Mouse (Mus musculus) heart, embryonic 15.5 days (tissue): ENCODE measurements around the gene Arvcf. TPM values are rescaled to one million over a fixed set of nuclear protein-coding genes. Genes with fewer than 3 reads are reported as not detected.

ENCODE experiments used
- ATAC-seq: fragments of 200-750 bp; cut with Nextera tagmentation; replicated peaks from 2 replicates; pipeline ENCODE4 v1.8.0; 2017; ENCODE audit warnings: low read depth, moderate TSS enrichment; ENCODE audit not compliant: insufficient number of reproducible peaks, insufficient read depth, low FRiP score
- H3K27ac ChIP-seq: fragments of 300-500 bp; sonication (generic); 2 replicates; pipeline ENCODE4 v1.5.1; 2015; ENCODE audit warnings: mild to moderate bottlenecking, inconsistent platforms
- H3K27me3 ChIP-seq: fragments of 300-500 bp; sonication (generic); 2 replicates; pipeline ENCODE4 v1.6.1; 2015; ENCODE audit warnings: inconsistent platforms
- H3K36me3 ChIP-seq: fragments of 300-500 bp; sonication (generic); 2 replicates; pipeline ENCODE4 v1.6.1; 2015; ENCODE audit warnings: mild to moderate bottlenecking, inconsistent platforms
- H3K4me1 ChIP-seq: fragments of 300-500 bp; sonication (generic); replicated peaks from 2 replicates; pipeline ENCODE4 v1.6.1; 2015; ENCODE audit warnings: inconsistent platforms
- H3K4me2 ChIP-seq: fragments of 300-500 bp; sonication (generic); 2 replicates; pipeline ENCODE4 v1.6.1; 2015; ENCODE audit warnings: inconsistent platforms, mild to moderate bottlenecking, moderate library complexity
- H3K4me3 ChIP-seq: fragments of 300-500 bp; sonication (generic); 2 replicates; pipeline ENCODE4 v1.5.1; 2015; ENCODE audit warnings: mild to moderate bottlenecking, inconsistent platforms
- H3K9ac ChIP-seq: fragments of 300-500 bp; sonication (generic); 2 replicates; pipeline ENCODE4 v1.6.1; 2015; ENCODE audit warnings: mild to moderate bottlenecking, inconsistent platforms
- H3K9me3 ChIP-seq: fragments of 300-500 bp; sonication (generic); replicated peaks from 2 replicates; pipeline ENCODE4 v1.6.1; 2016; ENCODE audit warnings: inconsistent platforms
- WGBS: fragments of 180-500 bp; shearing (Covaris S2); methylation state at CpG from one replicate; pipeline ENCODE4 v1.1.7; 2015; ENCODE audit warnings: mixed read lengths; 5-methylcytosine and 5-hydroxymethylcytosine counted together
- polyA plus RNA-seq: library from polyadenylated mRNA; unstranded; fragments of >200 nt; fragmentation: Nextera tagmentation; extraction: Ambion mirVana; gene quantifications from 2 replicates; pipeline ENCODE4 v1.2.1, GENCODE M21; 2015

The Arvcf gene
- polyA plus RNA-seq, 1 experiment from 2014 or later = 28.4 TPM

DNA sequence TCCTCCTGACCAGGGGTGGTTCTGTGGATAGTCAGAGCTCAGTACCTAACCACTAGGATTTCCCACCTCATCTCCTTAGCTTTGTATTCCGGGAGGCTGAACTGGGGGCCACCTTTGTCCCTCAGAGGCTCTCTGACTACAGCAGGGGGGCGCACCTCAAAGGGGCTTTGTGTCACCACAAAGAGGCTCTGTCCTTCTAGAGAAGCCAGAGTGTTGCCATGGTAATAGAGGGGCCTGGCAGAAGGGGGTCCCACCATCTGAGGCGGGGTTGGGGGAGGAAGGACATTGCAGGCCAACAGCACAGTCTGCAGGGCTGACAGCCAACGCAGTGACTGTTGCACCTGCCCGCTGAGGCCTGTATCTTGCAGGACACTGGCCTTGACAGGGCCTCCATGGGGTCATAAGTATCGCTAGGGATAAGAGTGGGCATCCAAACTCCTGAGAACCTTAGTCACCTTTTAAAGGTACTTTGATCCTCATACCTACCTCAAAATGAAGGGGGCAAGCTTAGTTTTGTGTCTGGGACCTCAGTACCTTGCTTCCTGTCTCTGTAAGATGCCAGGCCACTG lies 32.6 kb downstream of the Arvcf start:
- no peaks in the 10 kb centered on the region for H3K9me3 ChIP-seq
- no peak for ATAC-seq
- H3K4me2 ChIP-seq = no peak overlapping the region
- peaks cover 45% of the 10 kb centered on the region for H3K4me1 ChIP-seq
- H3K4me3 ChIP-seq = no peak overlapping the region
- H3K27me3 ChIP-seq = no peaks in the 10 kb centered on the region
- H3K36me3 ChIP-seq = no peaks in the 10 kb centered on the region
- no peak overlapping the region for H3K9ac ChIP-seq
- no peak overlapping the region for H3K27ac ChIP-seq
- WGBS = 59% methylated on average over 6 of the region's 6 CpGs

DNA sequence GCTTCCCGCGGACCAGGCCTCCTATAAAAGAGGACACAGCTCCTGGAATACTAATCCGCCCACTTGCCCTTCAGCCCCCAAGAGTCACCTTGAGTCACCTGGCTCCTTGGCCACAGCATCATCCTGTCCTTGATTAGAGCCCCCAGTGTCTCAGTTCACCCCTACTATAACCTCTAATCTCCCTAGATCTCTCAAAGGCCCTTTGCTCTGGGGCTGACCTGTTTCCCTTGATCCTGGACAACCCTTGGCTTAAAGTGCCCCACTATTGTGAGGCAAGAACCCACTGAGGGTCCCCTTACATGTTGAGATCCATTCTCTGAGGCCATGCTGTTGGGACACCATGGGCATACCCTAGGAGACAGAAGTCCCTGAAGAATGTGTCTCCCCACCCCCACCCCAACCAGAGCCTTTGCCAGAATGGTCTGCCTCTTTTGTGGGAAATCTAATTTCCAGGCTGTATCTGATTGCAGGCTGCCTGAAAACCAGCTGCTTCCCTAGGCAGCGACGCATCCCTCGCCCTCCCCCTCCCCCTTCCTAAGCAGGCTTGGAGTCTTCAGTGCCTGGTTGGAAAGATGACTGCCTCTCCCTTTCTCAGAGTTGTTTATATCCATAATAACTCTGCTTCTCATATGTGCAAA lies 33.8 kb downstream of the Arvcf start:
- H3K4me2 ChIP-seq = no peak overlapping the region
- H3K9me3 ChIP-seq = no peaks in the 10 kb centered on the region
- H3K36me3 ChIP-seq = no peaks in the 10 kb centered on the region
- no peak overlapping the region for H3K27ac ChIP-seq
- H3K4me3 ChIP-seq = no peak overlapping the region
- WGBS = 61% methylated on average over 6 of the region's 6 CpGs
- no peaks in the 10 kb centered on the region for H3K27me3 ChIP-seq
- H3K4me1 ChIP-seq = peaks cover 44% of the 10 kb centered on the region
- ATAC-seq = no peak
- H3K9ac ChIP-seq = no peak overlapping the region

DNA sequence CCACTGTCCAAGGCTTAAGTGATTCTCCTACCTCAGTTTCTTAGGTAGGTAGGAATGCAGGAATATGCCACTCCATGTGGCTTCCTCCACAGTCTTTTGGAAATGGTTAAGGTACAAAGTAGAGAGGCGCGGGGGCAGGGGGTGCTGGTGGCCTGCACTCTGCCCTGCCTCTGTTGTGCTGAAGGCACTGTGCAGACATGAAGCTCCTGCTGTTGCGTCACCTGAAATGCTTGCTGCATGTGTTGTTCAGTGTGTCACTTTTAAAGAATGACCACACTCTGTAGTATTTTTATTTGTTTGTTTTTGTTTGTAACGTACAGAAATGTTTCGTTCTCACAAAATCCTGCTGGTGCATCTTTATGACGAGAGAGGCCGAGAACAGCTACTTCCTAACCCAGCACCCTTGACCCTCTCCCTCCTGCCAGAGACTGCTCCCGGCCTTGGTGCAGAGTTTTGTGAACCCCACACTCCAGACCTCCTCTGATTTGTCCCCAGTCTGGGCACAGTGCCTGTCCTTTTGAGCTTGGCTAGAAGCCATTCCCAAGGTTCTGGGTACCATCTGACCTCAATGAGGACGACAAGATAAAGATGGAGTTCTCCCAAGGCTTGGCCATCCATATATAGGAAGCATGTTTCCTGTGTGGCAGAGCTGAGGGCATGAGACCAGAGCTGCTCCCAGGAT lies 35.2 kb downstream of the Arvcf start:
- Histone ChIP-seq H3K27me3 (no peaks in the 10 kb centered on the region), H3K4me2 (no peak overlapping the region), H3K9ac (no peak overlapping the region), H3K4me3 (no peak overlapping the region), H3K4me1 (peaks cover 49% of the 10 kb centered on the region), H3K36me3 (no peaks in the 10 kb centered on the region), H3K27ac (peak overlapping the region; percentile 13; the same call in 1 of the 2 replicates), H3K9me3 (no peaks in the 10 kb centered on the region)
- peak; percentile 48; the same call in 1 of the 2 replicates for ATAC-seq
- WGBS = 67% methylated on average over 9 of the region's 9 CpGs

DNA sequence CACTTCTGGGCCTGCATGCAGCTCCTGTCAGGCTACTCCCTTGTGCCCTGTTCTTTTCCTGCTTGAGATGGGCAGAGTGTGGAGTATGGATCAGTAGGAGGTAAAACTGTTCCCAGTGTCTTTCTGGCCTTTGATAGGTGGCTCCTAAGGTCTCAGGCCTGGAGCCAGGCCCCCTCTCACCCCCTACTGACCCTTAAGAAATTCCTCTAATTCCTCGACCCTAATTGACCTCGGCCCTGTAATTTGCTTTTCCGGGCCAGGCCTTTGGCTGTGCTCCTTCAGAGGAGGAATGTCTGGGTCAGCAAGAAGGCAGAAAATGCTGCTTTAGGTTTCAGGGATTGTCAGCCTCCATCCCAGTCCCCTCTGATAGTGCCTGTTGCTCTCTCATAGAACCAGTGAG lies 35.8 kb downstream of the Arvcf start:
- no peak overlapping the region for H3K9ac ChIP-seq
- peak overlapping the region; percentile 13; the same call in 1 of the 2 replicates for H3K27ac ChIP-seq
- H3K4me1 ChIP-seq = peaks cover 55% of the 10 kb centered on the region
- ATAC-seq = no peak
- 41% methylated on average over 3 of the region's 3 CpGs for WGBS
- no peaks in the 10 kb centered on the region for H3K27me3 ChIP-seq
- H3K4me2 ChIP-seq = no peak overlapping the region
- no peaks in the 10 kb centered on the region for H3K9me3 ChIP-seq
- H3K4me3 ChIP-seq = no peak overlapping the region
- H3K36me3 ChIP-seq = no peaks in the 10 kb centered on the region

DNA sequence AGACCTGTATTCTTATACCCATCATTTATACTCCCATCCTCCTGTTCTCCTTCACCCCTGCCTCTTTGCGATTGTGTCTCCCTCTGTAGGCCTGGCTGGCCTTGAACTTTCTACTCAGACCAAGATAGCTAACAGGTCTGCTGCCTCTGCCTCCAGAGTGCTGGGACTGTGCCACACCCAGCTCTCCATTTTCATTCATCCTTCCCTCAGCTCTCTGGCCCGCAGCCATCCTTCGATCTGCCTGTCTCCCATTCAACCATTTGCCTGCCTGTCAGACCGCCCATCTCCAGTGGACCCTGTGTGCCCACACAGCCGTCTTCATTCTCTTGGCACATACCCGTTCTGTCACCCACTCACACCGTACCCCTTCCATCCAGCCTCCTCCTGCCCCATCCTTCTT lies 36.2 kb downstream of the Arvcf start:
- no peak overlapping the region for H3K4me3 ChIP-seq
- WGBS = 82% methylated on average over 7 of the region's 7 CpGs
- no peak for ATAC-seq
- H3K9ac ChIP-seq = no peak overlapping the region
- no peak overlapping the region for H3K4me2 ChIP-seq
- peaks cover 57% of the 10 kb centered on the region for H3K4me1 ChIP-seq
- no peak overlapping the region for H3K27ac ChIP-seq
- no peaks in the 10 kb centered on the region for H3K36me3 ChIP-seq
- H3K9me3 ChIP-seq = no peaks in the 10 kb centered on the region
- H3K27me3 ChIP-seq = no peaks in the 10 kb centered on the region

DNA sequence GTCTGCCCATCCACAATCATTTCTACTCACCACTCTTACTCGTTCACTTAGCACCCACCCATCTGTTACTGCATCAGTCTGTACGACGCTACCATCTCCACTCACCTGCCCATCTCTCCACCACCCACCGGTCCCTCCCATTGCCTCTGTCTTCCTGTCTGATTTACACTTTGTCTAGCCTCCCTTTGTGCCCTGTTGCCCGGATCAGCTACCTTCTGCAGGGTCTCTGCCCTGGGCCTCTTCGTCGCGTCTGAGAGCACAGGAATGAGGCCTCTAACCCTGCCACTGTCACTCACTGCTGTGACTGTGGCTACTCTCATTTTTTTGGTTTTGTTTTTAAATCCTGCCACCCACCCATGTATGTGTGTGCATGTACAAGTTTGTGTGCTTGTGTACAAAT lies 36.7 kb downstream of the Arvcf start:
- no peak for ATAC-seq
- Histone ChIP-seq H3K4me3 (no peak overlapping the region), H3K9ac (no peak overlapping the region), H3K27me3 (no peaks in the 10 kb centered on the region), H3K36me3 (no peaks in the 10 kb centered on the region), H3K27ac (no peak overlapping the region), H3K4me1 (peaks cover 56% of the 10 kb centered on the region), H3K4me2 (no peak overlapping the region), H3K9me3 (no peaks in the 10 kb centered on the region)
- WGBS = 87% methylated on average over 8 of the region's 8 CpGs

DNA sequence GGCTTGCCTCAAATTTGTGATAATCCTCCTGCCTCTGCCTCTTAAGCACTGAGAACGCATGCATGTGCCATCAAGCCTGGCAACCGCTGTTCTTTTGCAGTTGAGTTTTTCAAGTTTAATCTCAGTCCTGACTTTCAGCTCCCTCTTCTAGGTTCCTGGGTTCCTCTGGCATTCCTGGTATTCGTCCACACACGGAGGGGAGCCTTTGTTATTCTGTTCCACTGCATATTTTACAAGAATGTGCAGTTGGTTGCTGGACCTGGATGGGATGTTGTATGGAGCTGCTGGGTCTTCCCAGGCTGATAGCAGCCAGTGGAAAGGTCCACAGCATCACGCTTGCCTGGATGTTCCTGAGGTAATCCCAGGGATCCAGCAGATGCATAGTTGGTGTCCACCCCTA lies 37.4 kb downstream of the Arvcf start:
- H3K4me1 ChIP-seq = peaks cover 49% of the 10 kb centered on the region
- H3K9me3 ChIP-seq = no peaks in the 10 kb centered on the region
- no peaks in the 10 kb centered on the region for H3K27me3 ChIP-seq
- WGBS = 66% methylated on average over 5 of the region's 5 CpGs
- H3K27ac ChIP-seq = no peak overlapping the region
- no peak overlapping the region for H3K4me2 ChIP-seq
- no peak for ATAC-seq
- H3K36me3 ChIP-seq = no peaks in the 10 kb centered on the region
- H3K9ac ChIP-seq = no peak overlapping the region
- H3K4me3 ChIP-seq = no peak overlapping the region

DNA sequence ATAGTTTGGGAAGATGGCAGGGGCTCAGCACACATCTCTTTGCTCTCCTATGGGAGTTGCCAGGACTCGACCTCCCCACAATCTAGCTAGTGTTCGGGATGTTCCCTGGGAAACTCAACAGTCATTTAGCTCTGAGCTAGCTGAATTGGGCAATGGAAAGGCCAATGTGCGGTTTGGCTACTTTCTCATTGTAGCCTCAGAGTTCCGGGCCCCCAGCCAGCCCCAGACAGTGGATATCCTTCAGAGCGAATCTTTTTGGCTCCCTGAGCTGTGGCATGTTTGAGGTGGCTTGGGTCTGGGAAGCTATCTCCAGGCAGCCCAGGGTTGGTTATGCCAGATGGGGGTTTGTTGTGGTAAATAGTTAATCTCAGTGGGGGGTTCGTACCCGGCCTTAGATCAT lies 38.5 kb downstream of the Arvcf start:
- Histone ChIP-seq H3K9ac (no peak overlapping the region), H3K36me3 (no peaks in the 10 kb centered on the region), H3K9me3 (no peaks in the 10 kb centered on the region), H3K4me2 (no peak overlapping the region), H3K4me1 (peaks cover 45% of the 10 kb centered on the region), H3K27ac (no peak overlapping the region), H3K4me3 (no peak overlapping the region), H3K27me3 (no peaks in the 10 kb centered on the region)
- WGBS = 79% methylated on average over 7 of the region's 7 CpGs
- no peak for ATAC-seq

DNA sequence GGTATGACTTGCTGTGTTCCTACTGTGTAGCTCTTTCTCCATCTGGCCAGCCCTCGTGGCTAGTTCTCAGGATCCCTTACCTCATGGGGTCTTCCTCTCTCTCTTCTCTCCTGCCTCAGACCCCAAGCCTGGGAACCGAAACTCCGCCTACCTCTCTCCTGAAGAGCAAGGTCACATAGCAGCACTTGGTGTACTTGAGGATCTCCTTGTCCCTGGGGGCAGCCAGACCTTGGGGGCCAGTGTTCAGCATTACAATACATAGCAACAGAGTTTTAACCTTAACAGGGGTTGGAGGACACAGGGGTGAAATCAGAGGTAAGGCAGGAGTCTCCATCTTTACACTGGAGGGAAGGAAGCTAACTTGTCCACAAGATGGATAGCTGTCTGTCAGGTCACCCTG lies 39.0 kb downstream of the Arvcf start:
- Histone ChIP-seq H3K27ac (no peak overlapping the region), H3K4me2 (no peak overlapping the region), H3K36me3 (no peaks in the 10 kb centered on the region), H3K9me3 (no peaks in the 10 kb centered on the region), H3K27me3 (no peaks in the 10 kb centered on the region), H3K4me1 (peaks cover 46% of the 10 kb centered on the region), H3K4me3 (no peak overlapping the region), H3K9ac (no peak overlapping the region)
- ATAC-seq = no peak
- 45% methylated on average over 3 of the region's 3 CpGs for WGBS

DNA sequence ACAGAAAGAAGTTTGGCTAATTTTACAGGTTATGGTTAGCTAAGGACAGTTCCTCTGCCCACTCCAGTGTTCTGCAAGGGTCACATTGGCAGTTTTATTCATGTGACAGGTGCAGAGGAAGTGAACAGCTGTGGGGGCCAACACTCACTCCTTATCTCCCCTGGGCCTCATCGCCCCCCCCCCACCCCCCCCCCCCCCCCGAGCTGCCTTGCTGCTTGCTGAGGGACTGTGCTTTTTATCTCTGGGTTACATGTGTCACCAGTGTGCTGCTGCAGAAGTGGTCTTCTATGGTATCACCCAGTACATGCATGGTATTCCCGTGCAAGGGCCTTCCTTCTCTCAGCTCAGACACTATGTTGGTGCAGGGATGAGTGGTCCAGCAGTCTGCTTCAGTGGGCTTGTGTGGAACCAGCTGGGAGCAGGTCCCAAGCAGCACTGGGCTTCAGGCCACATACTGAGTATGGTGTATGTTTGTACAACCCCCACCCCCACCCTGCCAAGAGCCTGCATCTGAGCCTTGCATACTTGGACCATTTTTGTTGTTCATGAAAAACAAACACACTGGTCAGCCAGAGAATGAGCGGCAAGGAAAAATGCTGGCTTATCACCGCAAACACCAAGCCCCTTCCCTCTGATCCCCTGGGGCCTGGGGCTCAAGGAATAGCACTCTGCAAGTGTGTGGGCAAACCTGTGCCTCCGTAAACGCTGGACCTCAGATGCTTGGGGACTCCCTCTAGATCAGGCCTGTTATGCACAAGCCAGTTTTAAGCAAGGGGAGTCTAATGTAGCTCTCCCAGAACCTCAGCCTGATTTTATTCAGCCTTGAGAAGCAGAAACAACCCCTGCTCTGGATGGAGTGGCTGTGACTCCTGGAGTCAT lies 40.0 kb downstream of the Arvcf start:
- H3K27ac ChIP-seq = peak overlapping the region; percentile 48
- no peak for ATAC-seq
- no peaks in the 10 kb centered on the region for H3K27me3 ChIP-seq
- no peak overlapping the region for H3K4me2 ChIP-seq
- H3K36me3 ChIP-seq = no peaks in the 10 kb centered on the region
- H3K9me3 ChIP-seq = no peaks in the 10 kb centered on the region
- no peak overlapping the region for H3K4me3 ChIP-seq
- H3K4me1 ChIP-seq = peaks cover 47% of the 10 kb centered on the region
- WGBS = 30% methylated on average over 7 of the region's 7 CpGs
- H3K9ac ChIP-seq = no peak overlapping the region; the same call in 1 of the 2 replicates
